Mouse (Mus musculus): ENCODE measurements around the gene Mlst8. TPM values are rescaled to one million over a fixed set of nuclear protein-coding genes. Genes with fewer than 3 reads are reported as not detected.

Gene Mlst8
- polyA plus RNA-seq, 2 experiments = 9.6 to 13.5 TPM

GRCm38 (mm10) chr17:24488662-24489264 is 9.9 kb upstream of the Mlst8 start:
- Histone ChIP-seq H3K27ac (no peak overlapping the region), H3K27me3 (ENCODE audit: control insufficient read depth, insufficient read depth, low read length) (peaks cover 44% of the 10 kb centered on the region), H3K9ac (replicated peaks) (no peak overlapping the region), H3K4me3 (ENCODE audit: insufficient read depth in 1 of 2, low read depth in 2 of 2, low read length in 2 of 2) (peak overlapping the region; percentile 31 to 40), H3K36me3 (replicated peaks; ENCODE audit: control insufficient read depth, insufficient read depth, low read depth) (no peaks in the 10 kb centered on the region), H3K9me3 (ENCODE audit: control insufficient read depth, low read length) (no peaks in the 10 kb centered on the region), H3K4me1 (replicated peaks; ENCODE audit: control insufficient read depth in 2 of 2, insufficient read depth in 2 of 2, low read length in 1 of 2) (no peaks in the 10 kb centered on the region), H3K4me2 (ENCODE audit: low read depth) (peak overlapping the region; percentile 51)
- WGBS (ENCODE audit: insufficient replicate concordance) = under 1% methylated on average over 68 of the region's 81 CpGs
- DNase-seq (ENCODE audit: low read depth in 3 of 3, low spot score in 3 of 3) = no peak
- TF ChIP-seq EP300 (IDR thresholded peaks at IDR 0.05; ENCODE audit: low read depth) (no peak), CTCF (IDR thresholded peaks at IDR 0.05; ENCODE audit: low read depth) (no peak)
- ATAC-seq (ENCODE audit: insufficient read depth) = no peak

- peak within 1 kb of the TSS; percentile 51 for H3K4me2 ChIP-seq (ENCODE audit: low read depth)
- no peaks in the 10 kb centered on the region for H3K9me3 ChIP-seq (ENCODE audit: control insufficient read depth, low read length)
- H3K9ac ChIP-seq (replicated peaks) = no peak within 1 kb of the TSS
- H3K27ac ChIP-seq = no peak within 1 kb of the TSS
- H3K36me3 ChIP-seq (replicated peaks; ENCODE audit: control insufficient read depth, insufficient read depth, low read depth) = no peaks in the 10 kb centered on the region
- DNase-seq (ENCODE audit: low read depth in 3 of 3, low spot score in 3 of 3) = no peak
- peak within 1 kb of the TSS; percentile 31 to 40 for H3K4me3 ChIP-seq (ENCODE audit: insufficient read depth in 1 of 2, low read depth in 2 of 2, low read length in 2 of 2)
- no peak for ATAC-seq (ENCODE audit: insufficient read depth)
- TF ChIP-seq CTCF (IDR thresholded peaks at IDR 0.05; ENCODE audit: low read depth) = no peak
- TF ChIP-seq EP300 (IDR thresholded peaks at IDR 0.05; ENCODE audit: low read depth) = no peak
- peaks cover 44% of the 10 kb centered on the region for H3K27me3 ChIP-seq (ENCODE audit: control insufficient read depth, insufficient read depth, low read length)
- no peaks in the 10 kb centered on the region for H3K4me1 ChIP-seq (replicated peaks; ENCODE audit: control insufficient read depth in 2 of 2, insufficient read depth in 2 of 2, low read length in 1 of 2)
- WGBS (ENCODE audit: insufficient replicate concordance) = 2% methylated on average over 40 of the region's 45 CpGs
Observed at GRCm38 (mm10) chr17:24488186-24488661, 9.3 kb upstream of the Mlst8 start, which contains the start of gene Caskin1. Caskin1 (plus strand) TSS chr17:24488601.

- H3K27me3 ChIP-seq (ENCODE audit: control insufficient read depth, insufficient read depth, low read length) = peaks cover 37% of the 10 kb centered on the region
- H3K4me2 ChIP-seq (ENCODE audit: low read depth) = no peak overlapping the region
- H3K27ac ChIP-seq = no peak overlapping the region
- H3K36me3 ChIP-seq (replicated peaks; ENCODE audit: control insufficient read depth, insufficient read depth, low read depth) = no peaks in the 10 kb centered on the region
- H3K4me1 ChIP-seq (replicated peaks; ENCODE audit: control insufficient read depth in 2 of 2, insufficient read depth in 2 of 2, low read length in 1 of 2) = peaks cover 0 to 2% of the 10 kb centered on the region in 2 experiments; a peak in 1 of 4 replicates
- 30% methylated on average over 11 of the region's 11 CpGs for WGBS (ENCODE audit: insufficient replicate concordance)
- ATAC-seq (ENCODE audit: insufficient read depth) (no peak), DNase-seq (ENCODE audit: low read depth in 3 of 3, low spot score in 3 of 3) (no peak)
- H3K9me3 ChIP-seq (ENCODE audit: control insufficient read depth, low read length) = no peaks in the 10 kb centered on the region
- H3K4me3 ChIP-seq (ENCODE audit: insufficient read depth in 1 of 2, low read depth in 2 of 2, low read length in 2 of 2) = no peak overlapping the region
- TF ChIP-seq EP300 (IDR thresholded peaks at IDR 0.05; ENCODE audit: low read depth) (no peak), CTCF (IDR thresholded peaks at IDR 0.05; ENCODE audit: low read depth) (no peak)
- H3K9ac ChIP-seq (replicated peaks) = no peak overlapping the region
Observed at GRCm38 (mm10) chr17:24485090-24485860, 6.4 kb upstream of the Mlst8 start.

GRCm38 (mm10) chr17:24483495-24483894 is 4.6 kb upstream of the Mlst8 start:
- Histone ChIP-seq H3K36me3 (replicated peaks; ENCODE audit: control insufficient read depth, insufficient read depth, low read depth) (no peaks in the 10 kb centered on the region), H3K9ac (replicated peaks) (no peak overlapping the region), H3K27ac (no peak overlapping the region), H3K4me1 (replicated peaks; ENCODE audit: control insufficient read depth in 2 of 2, insufficient read depth in 2 of 2, low read length in 1 of 2) (peaks cover 0 to 9% of the 10 kb centered on the region in 2 experiments; a peak in 3 of 4 replicates), H3K4me3 (ENCODE audit: insufficient read depth in 1 of 2, low read depth in 2 of 2, low read length in 2 of 2) (no peak overlapping the region), H3K4me2 (ENCODE audit: low read depth) (no peak overlapping the region), H3K27me3 (ENCODE audit: control insufficient read depth, insufficient read depth, low read length) (peaks cover 20% of the 10 kb centered on the region), H3K9me3 (ENCODE audit: control insufficient read depth, low read length) (no peaks in the 10 kb centered on the region)
- 79% methylated on average over 3 of the region's 3 CpGs for WGBS (ENCODE audit: insufficient replicate concordance)
- ATAC-seq (ENCODE audit: insufficient read depth) (no peak), DNase-seq (ENCODE audit: low read depth in 3 of 3, low spot score in 3 of 3) (no peak)
- TF ChIP-seq CTCF (IDR thresholded peaks at IDR 0.05; ENCODE audit: low read depth) = no peak
- no peak for TF ChIP-seq EP300 (IDR thresholded peaks at IDR 0.05; ENCODE audit: low read depth)

Measured in liver, embryonic 14.5 days (tissue).